Mouse (Mus musculus) urinary bladder, postnatal 4 days (tissue): ENCODE results near the gene Adamts20.
A peak's percentile ranks its signal among the peaks of the same experiment; 100 is the strongest.

ENCODE experiments used
- DNase-seq, 2 experiments: peaks; one replicate each; pipeline ENCODE4 v3.0.0; 2021 to 2022; ENCODE audit warnings: low spot score in 2 of 2

The Adamts20 gene

DNA sequence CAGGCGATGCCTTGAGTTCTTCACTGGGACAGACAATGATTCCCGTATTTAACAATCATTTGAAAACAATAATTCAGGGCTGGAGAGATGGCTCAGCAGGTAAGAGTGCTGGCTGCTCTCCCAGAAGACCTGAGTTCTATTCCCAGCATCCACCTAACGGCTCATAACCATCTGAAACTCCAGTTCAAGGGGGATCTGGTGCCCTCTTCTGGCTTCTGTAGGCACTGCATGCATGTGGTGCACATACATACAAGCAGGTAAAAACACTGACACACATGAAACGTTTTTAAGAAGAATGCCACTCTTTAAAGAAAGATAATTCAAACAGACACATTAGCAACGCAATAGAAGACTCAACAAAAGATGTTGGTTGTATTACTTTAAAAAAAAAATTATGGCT is 120.9 kb downstream of the Adamts20 start:
- no peak for DNase-seq

DNA sequence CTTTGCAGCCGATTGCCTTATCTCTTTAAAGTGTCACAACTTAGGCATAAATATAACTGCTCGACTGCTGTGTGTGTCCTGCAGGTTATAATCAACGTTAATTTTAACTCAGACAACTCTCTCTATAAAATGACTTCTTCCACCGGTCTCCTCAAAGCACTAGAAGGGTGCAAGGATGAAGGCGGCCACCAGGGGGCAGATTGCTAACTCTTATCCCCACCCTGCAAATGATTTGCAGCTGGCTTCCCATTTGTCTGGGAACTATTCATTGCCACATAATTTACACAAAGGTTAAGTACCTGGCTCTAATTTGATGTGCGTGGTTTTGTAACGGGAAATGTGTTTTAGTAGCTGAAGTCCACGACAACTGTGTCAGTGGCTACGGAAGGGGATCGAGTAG is 122.9 kb downstream of the Adamts20 start:
- peak; percentile 48 to 80 for DNase-seq

DNA sequence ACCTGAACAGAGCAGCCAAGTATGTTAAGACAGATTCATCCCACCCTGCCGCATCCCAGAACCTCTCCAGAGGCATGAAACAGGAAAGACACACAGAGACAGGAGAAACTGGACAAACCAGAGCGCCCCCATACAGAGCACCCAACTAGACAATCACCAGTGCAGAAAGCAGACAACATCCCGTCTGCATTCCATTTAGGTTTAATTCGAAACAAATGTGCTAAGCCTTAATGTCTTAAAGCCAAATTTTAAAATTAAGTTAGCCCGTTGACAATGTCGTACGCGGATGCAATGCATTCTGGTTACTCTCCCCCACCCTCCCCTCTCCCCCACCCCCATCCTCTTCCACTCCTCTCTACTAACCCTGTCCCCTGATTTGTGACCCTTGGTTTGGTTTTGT is 126.2 kb downstream of the Adamts20 start:
- no peak for DNase-seq

DNA sequence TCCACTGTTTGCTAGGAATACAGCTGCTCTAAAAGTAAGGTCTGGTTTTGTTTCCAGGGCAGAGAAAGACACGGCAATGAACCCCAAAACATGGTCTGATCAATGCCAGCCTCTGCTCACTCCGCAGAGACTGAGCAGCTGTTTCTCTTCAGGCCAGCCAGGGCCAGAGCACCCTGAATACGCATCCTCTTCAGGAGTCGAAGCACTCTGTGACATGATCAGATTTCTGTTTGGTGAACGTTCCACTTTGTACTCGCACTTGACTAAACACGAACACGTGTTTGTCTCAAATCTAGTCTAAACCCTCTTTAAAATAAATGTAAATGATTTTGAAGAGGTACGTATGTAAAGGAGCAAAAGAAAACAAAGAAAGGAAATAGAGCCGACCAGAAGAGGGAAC is 130.6 kb downstream of the Adamts20 start:
- no peak for DNase-seq

DNA sequence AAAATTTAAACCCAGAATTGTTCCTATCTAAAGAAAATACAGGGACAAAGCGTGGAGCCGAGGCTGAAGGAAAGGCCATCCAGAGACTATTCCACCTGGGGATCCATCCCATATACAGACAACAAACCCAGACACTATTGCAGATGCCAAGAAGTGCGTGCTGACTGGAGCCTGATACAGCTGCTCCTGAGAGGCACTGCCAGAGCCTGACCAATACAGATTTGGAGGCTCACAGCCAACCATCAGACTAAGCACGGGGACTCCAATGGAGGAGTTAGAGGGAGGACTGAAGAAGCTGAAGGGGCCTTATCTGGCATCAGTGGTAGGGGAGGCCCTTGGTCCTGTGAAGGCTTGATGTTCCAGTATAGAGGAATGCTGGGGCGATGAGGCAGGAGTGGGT is 138.6 kb downstream of the Adamts20 start:
- DNase-seq, result no peak

DNA sequence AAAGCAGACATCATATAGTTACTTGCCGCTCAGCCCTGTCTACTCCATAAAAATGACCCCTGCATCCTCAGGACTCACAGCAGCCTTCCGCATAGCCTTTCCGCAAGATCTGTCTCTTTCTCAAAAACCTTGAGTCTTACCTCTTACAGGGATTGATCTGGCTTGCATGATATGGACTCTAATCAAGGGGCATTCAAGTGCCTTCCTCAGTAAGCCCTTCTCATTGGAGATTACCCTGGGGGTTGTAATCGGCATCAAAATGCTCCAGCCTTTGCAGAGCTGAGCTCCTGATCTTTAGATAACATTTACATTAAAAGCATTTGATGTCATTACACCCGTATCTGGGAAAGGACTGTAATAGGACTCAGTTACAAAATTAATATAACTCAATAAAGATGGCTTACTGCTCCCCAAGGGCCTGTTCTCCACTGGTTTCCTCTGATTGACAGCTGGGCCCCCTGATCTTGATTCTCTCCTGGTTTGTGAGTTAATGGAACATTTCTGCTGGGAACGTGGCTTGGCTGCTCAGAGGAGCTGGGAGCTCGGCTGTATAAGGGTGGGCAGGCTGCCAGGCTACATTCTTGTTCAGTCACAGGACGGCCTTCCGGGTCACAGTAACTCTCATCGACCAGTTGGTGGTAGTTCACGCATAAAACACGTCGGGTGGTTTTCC is 139.6 kb downstream of the Adamts20 start:
- DNase-seq, result peak; percentile 39 to 72

DNA sequence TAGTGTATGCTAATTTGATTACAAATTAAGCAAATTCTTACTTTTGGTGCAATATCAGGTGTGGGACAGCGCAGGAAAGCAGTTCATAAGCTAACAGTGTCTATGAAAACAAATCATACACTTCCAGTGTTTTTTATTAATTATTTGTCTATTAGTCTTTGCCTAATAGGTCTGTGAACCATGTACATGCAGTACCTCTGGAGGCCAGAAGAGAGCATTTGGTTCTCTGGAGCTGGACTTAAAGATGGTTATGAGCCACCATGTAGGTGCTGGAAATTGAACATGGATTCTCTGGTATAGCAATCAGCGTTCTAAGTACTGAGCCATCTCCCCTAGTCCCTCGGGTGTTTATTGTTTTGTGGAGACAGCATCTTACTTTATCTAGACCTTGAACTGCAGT is 149.0 kb downstream of the Adamts20 start:
- DNase-seq, result no peak

DNA sequence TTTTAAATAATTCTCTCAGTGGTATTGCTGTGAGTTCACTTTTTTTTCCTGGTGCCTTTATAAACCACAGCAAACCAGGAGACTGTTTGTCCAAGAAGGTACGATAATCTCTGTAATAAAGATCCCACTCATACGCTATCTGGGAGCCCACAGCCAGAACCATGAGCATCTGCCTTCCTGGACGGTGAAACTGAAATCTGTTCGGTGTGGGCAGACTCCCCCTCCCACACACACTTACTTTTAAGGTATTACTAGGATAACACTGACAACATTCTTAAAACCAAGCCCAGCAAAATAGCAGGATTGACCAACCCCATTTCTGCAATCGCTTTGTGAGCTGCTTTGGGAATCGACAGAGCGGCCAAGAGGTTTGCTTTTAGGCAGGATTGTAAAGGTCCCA is 155.5 kb downstream of the Adamts20 start:
- no peak for DNase-seq

DNA sequence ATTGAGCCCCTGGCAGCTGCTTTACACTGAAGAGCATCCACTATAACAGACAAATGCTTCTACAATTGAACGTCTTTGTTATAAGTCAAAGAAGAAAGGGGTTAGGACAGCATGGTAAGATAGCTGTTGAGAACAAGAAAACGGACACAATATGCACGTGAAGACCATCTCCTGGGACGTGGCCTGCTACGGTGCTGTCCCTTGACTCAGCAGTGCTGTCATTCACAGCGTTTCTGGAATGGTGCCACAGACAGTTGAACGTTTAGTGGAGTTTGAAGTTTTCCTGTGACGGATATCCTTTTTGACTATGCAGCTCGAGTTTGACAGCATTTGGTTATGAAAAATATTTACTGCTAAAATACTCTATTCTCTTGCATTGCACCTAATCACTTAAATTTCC is 157.3 kb downstream of the Adamts20 start:
- DNase-seq, result no peak

DNA sequence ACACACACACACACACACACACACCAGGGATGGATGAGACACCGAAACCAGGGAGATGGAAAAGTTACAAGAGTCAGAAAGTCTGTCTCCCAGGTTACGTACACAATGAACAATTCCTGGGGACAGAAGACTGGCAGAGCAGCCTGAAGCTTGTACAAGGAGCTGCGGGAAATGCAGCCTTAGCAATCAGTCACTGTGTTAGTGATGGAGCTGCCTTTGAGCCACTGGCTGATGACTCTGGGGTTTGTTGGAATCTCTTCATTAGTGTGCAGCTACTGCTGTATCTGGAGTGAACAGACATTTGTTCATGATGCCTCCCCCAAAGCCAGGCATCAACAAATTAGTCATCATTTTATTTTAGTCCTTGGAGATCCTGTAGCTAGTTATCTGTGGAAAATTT is 162.1 kb downstream of the Adamts20 start:
- no peak for DNase-seq

DNA sequence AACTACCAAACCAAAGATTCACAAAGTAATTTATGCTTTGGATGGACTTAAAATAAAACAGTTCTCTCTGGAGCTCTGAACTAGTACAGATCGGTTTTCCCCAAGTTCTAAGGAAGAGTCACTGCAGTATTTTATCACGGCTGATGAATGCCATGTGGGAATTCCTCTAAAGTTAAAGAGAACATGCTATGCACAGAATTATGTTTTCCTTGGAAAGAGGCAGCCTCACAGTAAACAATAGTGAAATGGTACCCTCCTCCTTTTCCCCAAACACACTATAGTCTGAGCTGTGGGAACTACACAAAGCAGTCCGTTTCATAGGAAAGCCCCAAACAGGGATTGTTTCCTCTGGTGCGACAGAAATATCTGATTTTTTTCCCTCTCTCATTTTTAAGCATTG is 171.1 kb downstream of the Adamts20 start:
- no peak for DNase-seq

DNA sequence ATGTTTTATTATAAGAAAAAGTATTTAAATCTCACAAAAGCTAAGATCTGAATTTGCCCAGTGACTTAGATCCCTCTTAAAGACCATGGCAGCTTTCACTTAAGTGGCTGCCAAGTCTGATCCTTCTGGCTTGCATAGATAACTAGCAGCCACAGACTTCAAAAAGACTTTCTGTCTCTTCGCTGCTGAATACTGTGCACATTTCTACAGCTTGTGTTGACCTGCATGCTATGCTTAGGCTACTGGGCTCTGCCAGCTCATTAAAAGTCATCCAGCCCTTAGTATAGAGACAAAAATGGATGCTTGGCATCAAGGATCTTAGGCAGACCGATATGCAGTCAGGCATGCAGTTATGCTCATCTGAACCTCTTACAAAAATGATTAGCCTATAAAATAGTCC is 177.2 kb downstream of the Adamts20 start:
- DNase-seq, result no peak

DNA sequence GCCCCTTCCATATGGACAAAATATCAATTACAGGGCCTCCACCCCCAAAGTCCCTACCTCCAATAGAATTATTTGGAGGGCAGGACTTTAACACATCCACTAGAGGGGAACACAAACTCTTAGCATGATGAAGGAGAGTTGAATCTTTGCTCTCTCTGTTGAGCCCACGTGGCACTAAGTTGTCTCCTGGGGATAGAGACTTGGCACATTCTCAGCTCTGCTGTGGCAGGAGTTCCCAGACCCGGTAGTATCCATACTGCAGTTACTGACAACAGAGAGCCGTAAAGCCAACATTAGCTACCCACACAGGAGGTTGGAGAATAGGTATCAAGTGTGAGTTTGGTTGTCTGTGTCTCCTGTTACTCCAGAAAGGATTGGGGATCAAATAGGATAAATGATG is 177.7 kb downstream of the Adamts20 start:
- DNase-seq, result no peak

DNA sequence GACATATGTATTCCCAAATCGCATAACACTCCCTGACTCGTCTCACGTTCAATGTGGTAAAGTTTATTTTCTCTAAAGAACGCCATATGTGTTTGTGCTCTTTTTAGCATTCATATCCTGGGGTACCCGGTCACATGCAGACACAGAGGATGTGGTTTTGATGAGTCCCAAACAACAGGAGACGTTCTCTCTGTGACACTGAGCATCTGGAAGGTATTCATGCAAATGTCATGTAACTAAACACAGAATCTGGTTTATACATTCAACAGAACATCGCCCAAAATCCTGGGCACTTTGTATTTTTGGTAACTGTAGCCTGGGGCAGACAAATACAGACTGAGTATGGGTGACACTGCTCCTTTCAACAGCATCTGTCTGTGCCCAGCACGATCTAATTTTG is 188.8 kb downstream of the Adamts20 start:
- DNase-seq, result no peak

DNA sequence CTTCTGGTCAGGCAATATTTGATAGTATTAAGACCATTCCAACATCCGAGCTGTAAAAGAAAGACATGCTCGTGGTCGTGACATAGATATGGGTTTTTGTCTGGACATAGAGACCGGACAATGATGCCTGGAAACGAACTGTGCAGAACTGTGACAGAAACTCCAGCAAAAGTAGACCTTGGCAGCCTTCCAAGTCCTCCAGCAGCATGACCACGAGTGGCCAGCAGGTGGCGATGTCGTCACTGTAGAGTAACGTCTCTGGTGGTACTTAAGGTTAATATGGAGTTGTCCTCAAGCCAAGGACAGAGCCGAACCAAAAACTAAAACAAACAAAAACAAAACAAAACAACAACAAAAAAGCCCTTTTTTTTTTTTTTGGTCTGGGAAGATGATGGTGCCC is 199.6 kb downstream of the Adamts20 start:
- DNase-seq, result peak; percentile 71 to 89

DNA sequence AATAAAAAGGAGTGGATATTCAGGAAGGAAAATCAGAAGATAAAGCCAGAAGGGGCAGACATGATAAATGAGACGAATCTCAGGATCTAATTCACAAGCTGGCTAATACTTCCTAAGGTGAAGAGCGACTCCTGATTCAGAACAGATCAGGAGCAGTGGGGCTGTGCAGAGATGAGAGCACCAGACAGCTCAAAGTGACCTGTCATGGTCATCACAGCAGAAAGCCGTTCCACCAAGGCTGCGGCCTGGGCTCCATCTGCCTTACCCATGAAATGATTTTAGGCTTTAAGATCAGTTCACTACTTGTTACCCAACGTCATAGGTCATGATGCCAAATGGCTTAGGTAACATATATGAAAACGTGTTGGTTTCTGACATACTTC is 200.7 kb downstream of the Adamts20 start:
- DNase-seq, result no peak

DNA sequence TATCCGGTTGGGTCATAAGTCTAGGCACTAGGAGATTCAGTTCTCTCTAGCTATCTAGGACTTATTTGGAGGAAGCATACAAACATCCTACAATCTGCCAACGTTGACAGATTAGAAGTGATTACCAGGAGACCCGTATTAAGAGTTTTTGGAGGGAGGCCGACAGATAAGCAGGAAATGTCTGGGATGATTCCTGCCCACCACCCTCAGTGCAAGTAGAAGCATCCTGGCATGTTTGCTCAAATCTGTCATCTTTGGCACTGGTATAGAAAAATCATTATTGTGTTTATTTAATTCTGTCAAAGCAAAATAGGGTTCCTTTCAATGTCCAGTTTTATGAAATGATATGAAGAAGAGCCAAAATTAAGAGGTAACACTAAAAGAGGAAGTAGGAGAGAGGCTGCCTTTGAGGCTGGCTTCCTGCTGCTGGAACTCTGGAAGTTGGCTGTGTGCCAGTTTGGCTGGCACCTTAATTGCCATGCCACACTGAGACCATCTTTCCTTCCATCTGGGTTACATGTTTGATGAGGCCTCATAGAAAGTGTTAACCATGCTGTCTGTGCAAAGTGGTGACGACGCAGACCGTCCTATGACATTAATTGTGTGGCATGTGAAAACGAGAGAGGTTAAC is 201.2 kb downstream of the Adamts20 start:
- no peak for DNase-seq

DNA sequence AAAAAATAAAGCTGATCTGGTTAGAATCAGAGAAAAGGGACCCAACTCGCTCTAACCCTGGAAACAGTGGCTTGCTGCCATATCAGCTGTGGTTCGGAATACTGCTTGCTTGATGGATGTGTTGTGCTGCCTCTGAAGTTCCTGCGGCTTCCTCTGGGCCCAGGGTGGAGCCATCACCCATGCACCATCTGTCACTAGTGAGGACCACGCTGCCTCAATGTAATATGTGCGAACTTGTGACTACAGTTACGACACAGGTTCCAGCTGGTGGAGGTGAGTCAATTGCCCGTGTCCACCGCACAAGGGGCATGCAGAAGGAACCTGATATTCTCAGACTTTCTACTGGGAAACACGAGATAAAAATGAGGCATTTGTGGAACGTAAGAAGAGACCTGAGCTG is 202.0 kb downstream of the Adamts20 start:
- no peak for DNase-seq

DNA sequence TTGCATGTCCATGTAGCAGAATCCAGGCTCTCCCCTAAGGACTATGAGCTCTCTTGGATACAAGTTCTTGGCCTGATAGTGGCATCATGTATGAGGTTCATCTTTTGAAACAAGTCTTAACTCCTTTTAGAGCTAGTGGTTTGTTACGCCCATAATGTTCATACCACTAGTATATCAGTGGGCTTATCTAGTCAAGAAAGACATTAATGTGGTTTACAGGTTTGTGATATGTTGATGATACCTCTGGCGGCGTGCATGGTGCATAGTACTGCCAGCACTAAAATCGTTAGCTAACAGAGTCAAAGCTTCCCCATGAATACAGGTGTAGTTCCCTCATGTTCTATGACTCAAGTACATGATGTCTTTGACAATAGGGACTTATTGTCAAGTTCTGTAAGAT is 205.7 kb downstream of the Adamts20 start:
- DNase-seq, result no peak

DNA sequence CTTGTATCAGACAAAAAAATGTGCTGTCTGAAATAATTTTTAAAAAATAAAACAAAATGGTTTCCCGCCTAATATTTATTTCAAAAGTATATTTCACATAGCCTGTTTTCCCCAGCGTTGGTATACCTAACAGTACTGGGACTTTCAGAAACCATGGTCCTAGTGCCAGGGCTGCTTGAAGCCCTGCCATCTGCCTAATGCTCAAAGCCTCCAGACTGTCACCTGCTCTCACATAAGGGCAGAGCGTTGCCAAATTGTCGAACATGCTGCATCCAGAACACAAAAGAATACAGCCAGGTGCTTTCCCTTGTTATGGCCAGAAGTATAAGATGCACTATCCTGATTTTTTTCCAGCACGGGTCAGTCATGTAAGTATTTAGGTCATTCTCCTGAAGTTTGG is 209.7 kb downstream of the Adamts20 start:
- DNase-seq, result no peak

DNA sequence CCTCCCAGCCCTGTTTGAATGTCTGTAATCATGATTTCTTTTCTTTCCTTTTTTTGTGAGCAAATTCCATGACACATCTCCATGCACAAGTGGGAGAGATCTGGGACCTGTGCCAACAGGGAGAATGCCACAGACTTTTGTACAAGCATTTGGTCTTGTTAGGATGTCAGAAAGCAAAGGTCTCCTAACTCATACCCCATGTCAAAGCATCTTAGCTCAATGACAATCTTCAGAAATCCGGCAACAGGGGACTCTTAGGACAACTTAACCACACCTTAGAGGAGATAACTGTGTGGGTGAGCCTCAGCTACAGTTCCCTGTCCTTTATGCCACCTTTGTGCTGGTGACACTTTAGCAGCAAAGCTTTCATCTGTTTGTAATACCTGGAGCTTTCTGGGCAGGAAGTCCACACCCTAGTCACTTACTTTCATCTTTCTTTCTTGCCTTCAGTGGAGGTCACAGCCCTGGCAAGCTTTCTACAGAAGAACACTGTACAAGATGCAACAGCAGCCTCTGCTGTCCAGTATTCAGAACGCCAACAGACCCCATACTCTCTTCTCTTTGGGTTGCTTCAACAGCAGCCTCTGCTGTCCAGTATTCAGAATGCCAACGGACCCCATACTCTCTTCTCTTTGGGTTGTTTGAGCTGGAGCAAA is 210.2 kb downstream of the Adamts20 start:
- no peak for DNase-seq

DNA sequence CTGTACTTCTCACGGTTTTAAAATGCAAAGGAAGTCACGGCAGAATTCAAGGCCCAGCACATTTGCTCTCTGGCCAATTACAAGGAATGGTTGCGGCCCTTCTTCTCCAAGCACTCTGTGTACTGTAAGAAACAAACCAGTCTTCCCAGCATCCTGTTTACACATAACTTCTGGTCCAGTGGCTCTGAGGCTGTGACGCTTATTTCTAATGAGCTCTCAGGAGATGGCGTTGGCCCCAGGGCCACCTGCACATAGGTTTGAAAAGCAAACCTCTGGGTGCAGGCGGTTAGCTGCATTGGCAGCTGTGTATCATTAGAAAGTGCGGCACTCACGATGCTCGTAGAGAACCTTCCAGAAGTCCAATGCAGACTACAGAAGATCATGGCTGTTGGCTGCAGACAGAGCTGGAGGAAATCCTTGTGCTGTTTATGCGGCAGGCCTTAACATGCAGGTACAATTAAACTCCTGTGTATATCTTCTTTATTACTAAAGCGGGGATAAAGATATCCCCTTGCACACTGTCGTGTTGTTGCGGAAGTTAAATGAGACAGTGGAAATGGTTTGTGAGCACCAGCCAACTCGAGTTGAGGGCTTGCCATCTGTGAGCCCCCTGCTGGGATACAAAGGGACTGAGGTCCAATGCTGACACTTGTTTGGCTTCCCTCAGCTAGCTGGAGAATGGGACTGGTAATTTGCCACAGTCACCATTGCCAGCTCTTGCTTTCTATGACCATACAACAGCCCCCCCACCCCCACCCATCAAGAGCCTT is 210.9 kb downstream of the Adamts20 start:
- DNase-seq, result no peak
